Mouse (Mus musculus): ENCODE data around the gene Zfp748. TPM values are rescaled to one million over a fixed set of nuclear protein-coding genes. Genes with fewer than 3 reads are reported as not detected.

Zfp748 gene
- 13.8 and 34.3 TPM in 2 replicates for total RNA-seq (2017)

DNA sequence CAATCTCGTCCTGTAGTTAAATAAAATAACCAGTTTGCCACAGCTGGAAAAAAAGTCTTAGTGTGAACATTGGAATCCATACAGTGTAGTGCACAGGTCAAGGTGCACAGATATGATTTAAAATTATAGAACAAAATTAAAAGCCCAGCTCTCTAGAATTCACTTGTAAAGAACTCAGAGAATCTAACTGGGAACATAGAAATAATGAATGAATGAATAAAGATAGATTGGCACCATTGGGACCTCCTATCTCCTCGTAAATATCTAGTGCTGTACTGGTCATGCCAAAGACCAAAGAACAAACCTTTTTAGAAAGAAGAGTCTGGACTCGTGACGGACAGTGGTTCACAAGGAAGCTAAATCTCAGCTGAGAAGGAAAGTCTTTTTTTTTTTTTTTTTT, at the start of gene Zfp748:
TSS of gene Zfp748 (minus strand) at position 101 of the 400 bp plus-strand sequence.
- ATAC-seq (replicated peaks in 1 of 2; ENCODE audit: insufficient read depth in 1 of 2, low FRiP score in 2 of 2, low TSS enrichment in 1 of 2, low read depth in 1 of 2, poor library complexity in 2 of 2, severe bottlenecking in 2 of 2), result no peak

DNA sequence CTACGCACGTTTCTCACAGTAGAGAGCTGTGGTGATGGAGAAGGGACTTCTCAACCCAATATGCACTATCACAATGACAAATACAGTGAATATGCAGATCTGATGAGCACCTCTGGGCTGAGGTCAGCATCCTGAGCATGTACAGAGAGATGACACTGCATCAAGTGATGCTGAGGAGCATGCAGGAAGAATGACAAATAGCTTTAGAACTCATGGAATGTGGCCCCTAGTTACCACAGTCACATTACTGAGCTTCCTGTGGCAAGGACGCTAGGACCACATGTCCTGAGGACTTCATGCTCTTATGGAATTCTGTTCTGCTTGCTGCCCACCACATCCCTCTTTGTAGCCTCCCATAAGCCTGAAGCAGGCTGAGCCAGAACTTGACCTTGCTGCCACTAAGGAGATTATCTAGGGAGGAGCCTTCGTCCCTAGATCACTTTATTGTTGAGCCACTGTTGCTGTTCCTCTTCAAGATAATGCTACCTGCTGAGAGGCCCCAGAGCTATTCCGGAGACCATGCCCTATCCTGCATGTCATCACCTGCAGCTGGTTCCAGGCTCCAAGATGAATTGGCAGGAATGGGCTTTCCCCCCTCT, 19.1 kb upstream of the Zfp748 start:
- ATAC-seq (replicated peaks in 1 of 2; ENCODE audit: insufficient read depth in 1 of 2, low FRiP score in 2 of 2, low TSS enrichment in 1 of 2, low read depth in 1 of 2, poor library complexity in 2 of 2, severe bottlenecking in 2 of 2), result no peak

DNA sequence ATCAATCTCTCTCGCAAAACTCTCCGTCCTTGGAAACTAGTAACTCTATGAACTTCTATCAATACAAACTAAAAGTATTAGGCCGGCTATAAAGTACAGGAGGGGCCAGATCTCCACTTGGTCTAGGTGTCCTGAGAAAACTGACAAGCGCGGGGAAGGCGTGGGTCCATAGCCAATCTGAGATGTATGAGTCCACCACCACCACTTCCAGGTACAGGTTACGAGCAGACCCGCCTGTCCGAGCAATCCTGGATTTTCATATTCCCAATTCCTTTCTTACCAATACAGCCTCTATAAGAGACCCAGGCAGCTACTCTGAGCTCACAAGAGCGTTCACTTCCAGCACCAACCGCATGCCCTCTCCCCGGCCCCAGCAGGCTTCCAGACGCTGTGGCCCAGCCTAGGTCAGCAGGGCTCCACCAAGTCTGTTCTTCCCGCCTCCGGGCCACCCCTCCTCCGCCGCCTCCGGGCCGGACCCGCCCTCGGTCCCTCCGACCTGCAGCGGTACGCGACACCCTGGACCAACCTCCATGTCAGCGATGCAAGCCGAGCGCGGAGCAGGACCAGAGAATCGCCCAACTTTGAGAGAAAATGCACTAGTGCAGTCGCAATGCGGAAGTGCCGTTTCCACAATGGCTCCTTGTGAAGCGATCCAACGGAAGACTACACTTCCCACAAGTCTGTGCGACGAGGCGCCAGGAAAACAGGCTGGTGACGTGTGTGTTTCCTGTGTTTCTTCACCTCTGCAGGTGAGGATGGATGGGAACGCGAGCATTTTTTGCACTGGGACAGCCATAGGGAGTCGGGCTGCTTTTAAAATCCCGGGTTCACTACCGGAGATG, 904 bp downstream of the Zfp748 start:
- ATAC-seq (replicated peaks in 1 of 2; ENCODE audit: insufficient read depth in 1 of 2, low FRiP score in 2 of 2, low TSS enrichment in 1 of 2, low read depth in 1 of 2, poor library complexity in 2 of 2, severe bottlenecking in 2 of 2), result peak; percentile 99

DNA sequence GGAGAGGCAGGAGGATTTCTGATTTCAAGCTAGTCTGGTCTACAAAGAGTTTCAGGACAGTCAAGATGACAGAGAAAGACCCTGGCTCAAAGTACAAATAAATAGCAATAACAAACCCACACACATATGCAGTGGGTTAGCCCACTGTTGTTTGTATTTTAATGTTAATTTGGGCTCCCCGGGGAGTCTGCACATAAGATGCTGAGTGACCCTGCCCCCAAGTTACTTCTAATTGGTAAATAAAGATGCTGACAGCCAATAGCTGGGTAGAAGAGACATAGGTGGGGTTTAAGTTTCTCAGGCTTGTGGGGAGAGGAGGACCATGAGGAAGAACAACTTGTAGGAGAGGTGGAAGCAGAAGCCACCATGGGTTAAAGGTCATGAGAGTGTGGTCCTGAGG, 7.7 kb downstream of the Zfp748 start:
- no peak for ATAC-seq (replicated peaks in 1 of 2; ENCODE audit: insufficient read depth in 1 of 2, low FRiP score in 2 of 2, low TSS enrichment in 1 of 2, low read depth in 1 of 2, poor library complexity in 2 of 2, severe bottlenecking in 2 of 2)

DNA sequence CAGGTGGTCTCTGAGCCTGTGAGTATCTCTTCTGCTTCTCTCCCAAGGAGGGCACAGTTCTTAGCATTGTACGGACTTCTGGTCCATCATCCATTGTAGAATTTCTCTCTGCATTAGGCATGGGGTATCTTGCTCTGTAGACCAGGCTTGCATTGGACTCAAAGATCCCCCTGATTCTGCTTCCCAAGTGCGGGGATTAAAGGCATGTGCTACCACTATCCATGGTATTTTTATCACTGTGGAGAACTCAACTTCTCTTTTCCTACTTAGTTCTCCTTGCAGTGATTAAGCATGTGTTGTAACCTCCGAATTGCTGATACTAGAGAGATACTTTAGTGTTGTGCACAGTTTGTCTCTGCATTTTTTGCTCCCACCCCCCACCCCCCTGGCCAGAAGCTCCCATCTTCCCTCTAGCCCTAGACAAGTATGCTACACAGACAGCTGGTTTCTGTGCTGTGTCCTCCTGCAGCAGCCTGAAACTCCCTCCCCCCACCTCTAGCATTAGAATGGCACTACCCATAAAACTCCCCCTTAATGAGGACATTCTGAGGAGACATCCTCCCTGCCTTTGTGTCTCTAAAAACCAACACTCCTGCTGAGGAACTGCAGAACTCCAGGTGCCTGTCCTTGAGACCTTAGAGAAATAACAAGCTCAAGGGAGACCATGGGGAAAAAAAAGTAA, 26.4 kb downstream of the Zfp748 start:
- no peak for ATAC-seq (replicated peaks in 1 of 2; ENCODE audit: insufficient read depth in 1 of 2, low FRiP score in 2 of 2, low TSS enrichment in 1 of 2, low read depth in 1 of 2, poor library complexity in 2 of 2, severe bottlenecking in 2 of 2)

DNA sequence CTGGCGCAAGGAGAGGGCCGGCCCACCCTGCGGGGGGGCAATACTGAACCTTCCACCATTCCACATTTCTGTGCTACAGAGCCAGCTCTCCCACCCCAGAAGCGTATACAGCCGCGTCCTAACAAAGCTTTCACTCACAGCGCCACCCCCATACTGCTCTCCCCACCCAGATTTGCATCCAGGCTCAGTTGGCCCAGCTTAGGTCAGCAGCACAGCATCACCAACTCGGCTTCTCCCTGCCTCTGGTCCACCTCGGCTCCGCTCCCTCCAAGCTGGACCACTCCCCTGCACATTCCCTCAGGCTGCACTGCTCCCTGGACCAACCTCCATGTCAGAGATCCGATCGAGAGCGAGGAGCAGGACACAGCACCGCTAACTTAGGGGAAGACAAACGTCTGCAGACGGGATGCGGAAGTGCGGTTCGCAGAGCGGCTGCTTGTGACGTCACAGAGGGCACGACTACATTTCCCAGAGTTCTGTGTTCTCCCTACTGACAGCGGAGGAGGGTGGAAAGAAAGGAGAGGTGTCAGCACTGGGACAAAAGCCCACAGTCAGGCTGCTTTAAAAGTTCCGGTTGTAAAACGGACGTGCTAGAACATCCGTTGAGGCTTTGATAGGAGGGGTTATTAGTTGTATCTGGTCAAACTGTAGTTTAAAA, 27.7 kb downstream of the Zfp748 start, which contains the start of the genes Gm26965 and Zfp87:
TSS of gene Gm26965 (minus strand) at position 399 of the 658 bp plus-strand sequence.
TSS of gene Zfp87 (minus strand) at position 425 of the 658 bp plus-strand sequence.
- peak; percentile 99 to 100 for ATAC-seq (replicated peaks in 1 of 2; ENCODE audit: insufficient read depth in 1 of 2, low FRiP score in 2 of 2, low TSS enrichment in 1 of 2, low read depth in 1 of 2, poor library complexity in 2 of 2, severe bottlenecking in 2 of 2)

DNA sequence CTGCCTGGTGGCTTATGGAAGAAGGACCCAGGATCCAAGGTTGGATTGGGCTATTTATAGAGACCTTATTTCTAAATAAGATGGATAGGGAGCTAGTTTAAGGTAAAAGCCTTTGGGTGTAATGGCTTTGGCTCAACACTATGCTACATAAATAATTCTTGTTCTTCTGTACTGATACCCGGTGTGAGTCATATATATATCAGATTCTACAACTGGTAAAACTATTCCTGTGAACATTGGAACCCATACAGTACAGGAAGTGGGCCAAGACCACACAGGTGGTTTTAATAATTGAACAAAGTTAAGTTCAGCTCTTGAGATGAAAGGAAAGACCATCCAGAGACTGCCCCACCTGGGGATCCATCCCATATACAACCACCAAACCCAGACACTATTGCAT, 52.7 kb downstream of the Zfp748 start:
- no peak for ATAC-seq (replicated peaks in 1 of 2; ENCODE audit: insufficient read depth in 1 of 2, low FRiP score in 2 of 2, low TSS enrichment in 1 of 2, low read depth in 1 of 2, poor library complexity in 2 of 2, severe bottlenecking in 2 of 2)

DNA sequence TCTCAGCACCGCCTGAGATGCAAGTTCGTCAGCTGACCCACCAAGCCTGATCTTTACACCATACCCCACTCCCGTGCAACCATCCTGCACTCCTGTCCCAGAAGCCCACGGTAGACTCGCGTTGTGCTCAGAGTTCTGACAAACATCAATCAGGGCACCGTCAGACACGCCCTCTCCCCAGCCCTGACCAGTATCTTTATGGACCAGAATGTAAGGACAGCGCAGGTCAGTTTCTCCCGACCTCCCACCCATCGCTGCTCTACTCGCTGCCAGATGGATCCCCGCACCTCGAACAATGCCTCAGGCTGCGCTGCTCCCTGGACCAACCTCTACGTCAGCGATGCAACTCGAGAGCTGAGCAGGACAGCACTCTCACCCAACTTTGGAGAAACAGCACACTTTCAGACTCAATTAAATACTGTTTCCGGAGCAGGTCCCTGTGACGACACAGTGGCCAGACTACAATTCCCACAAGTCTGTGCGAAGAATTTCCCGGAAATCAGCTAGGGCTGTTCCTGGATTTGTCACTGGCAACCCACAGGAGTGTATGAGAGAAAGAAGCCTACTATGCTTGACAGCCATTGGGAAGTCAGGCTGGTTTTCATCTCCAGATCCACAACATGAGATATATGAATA, 53.4 kb downstream of the Zfp748 start, which contains the start of gene Zfp58:
TSS of gene Zfp58 (minus strand) at position 472 of the 636 bp plus-strand sequence.
- ATAC-seq (replicated peaks in 1 of 2; ENCODE audit: insufficient read depth in 1 of 2, low FRiP score in 2 of 2, low TSS enrichment in 1 of 2, low read depth in 1 of 2, poor library complexity in 2 of 2, severe bottlenecking in 2 of 2), result peak; percentile 96 to 98

DNA sequence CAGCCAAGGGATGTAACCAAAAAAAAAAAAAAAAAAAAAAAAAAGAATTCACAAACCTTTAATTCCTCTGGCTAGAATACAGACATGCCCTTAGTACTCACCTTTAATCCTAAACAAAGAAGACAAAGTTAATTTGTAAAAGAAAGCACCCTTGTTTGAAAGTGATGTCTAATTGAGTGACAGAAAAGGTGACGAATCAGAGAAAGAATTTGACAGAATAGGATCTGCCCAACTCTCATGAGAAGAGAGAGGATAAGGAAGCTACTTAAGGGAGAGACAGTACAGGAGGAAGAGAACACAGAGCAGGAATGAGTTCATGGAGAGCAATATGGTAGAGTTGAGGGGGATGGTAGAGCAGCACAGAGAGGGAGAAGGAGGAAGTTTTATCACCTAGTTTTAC, 58.0 kb downstream of the Zfp748 start:
- ATAC-seq (replicated peaks in 1 of 2; ENCODE audit: insufficient read depth in 1 of 2, low FRiP score in 2 of 2, low TSS enrichment in 1 of 2, low read depth in 1 of 2, poor library complexity in 2 of 2, severe bottlenecking in 2 of 2), result no peak

Other genes starting within 250 kb of the Zfp748 start
- 1.5 TPM in 1 of 2 replicates, not detected in the other for gene Zfp457, start 247.3 kb downstream of the Zfp748 start, total RNA-seq (2017)
- gene Zfp595, start 221.3 kb downstream of the Zfp748 start, total RNA-seq (2017), result 10.0 and 10.1 TPM in 2 replicates
- 7.3 and 13.3 TPM in 2 replicates for gene Gm28044, start 193.3 kb downstream of the Zfp748 start, total RNA-seq (2017)
- 8.2 and 11.0 TPM in 2 replicates for gene Zfp953, start 193.2 kb downstream of the Zfp748 start, total RNA-seq (2017)
- gene Gm28041, start 178.1 kb downstream of the Zfp748 start, total RNA-seq (2017), result 3.2 and 3.8 TPM in 2 replicates
- gene Zfp456, start 178.0 kb downstream of the Zfp748 start, total RNA-seq (2017), result 5.9 and 6.1 TPM in 2 replicates
- 7.4 and 13.6 TPM in 2 replicates for gene Zfp429, start 154.0 kb downstream of the Zfp748 start, total RNA-seq (2017)
- 3.0 and 16.1 TPM in 2 replicates for gene Zfp459, start 132.4 kb downstream of the Zfp748 start, total RNA-seq (2017)
- 19.6 and 21.8 TPM in 2 replicates for gene Zfp874a, start 102.2 kb downstream of the Zfp748 start, total RNA-seq (2017)
- 9.2 and 14.7 TPM in 2 replicates for gene Zfp874b, start 69.6 kb downstream of the Zfp748 start, total RNA-seq (2017)
- gene Zfp58, start 53.3 kb downstream of the Zfp748 start, total RNA-seq (2017), result 9.8 and 22.2 TPM in 2 replicates
- gene Gm26965, start 27.7 kb downstream of the Zfp748 start, total RNA-seq (2017), result not detected in 2 replicates
- gene Zfp87, start 27.7 kb downstream of the Zfp748 start, total RNA-seq (2017), result 27.1 and 31.8 TPM in 2 replicates
- gene Zfp729b, start 55.9 kb upstream of the Zfp748 start, total RNA-seq (2017), result 23.4 and 31.7 TPM in 2 replicates
- gene Gm49345, start 83.9 kb upstream of the Zfp748 start, total RNA-seq (2017), result not detected in 2 replicates
- 17.4 and 21.3 TPM in 2 replicates for gene Zfp729a, start 84.0 kb upstream of the Zfp748 start, total RNA-seq (2017)
- 32.5 and 35.5 TPM in 2 replicates for gene Zfp738, start 133.2 kb upstream of the Zfp748 start, total RNA-seq (2017)
- gene Zfp65, start 175.3 kb upstream of the Zfp748 start, total RNA-seq (2017), result 23.2 and 29.6 TPM in 2 replicates
- gene Zfp85, start 201.4 kb upstream of the Zfp748 start, total RNA-seq (2017), result 8.0 and 13.4 TPM in 2 replicates
- 3.4 and 5.8 TPM in 2 replicates for gene Zfp493, start 225.9 kb upstream of the Zfp748 start, total RNA-seq (2017)

Measured in hematopoietic stem cell, adult 5-6 weeks (primary cell).